Mouse (Mus musculus) megakaryocyte, embryonic 14.5 days (primary cell): ENCODE data around the gene Ltbr.

Experiments used
- FLI1 ChIP-seq: IDR thresholded peaks from 2 replicates; pipeline ENCODE4 v1.6.1; 2012; ENCODE audit warnings: low read length, inconsistent platforms, mixed read lengths
- GATA1 ChIP-seq: IDR thresholded peaks from 3 replicates; pipeline ENCODE4 v1.6.1; 2012; ENCODE audit warnings: mixed read lengths, low read length, inconsistent platforms, borderline replicate concordance

GRCm38 (mm10) chr6:125319919-125320296 lies 6.2 kb upstream of the Ltbr start:
- TF ChIP-seq FLI1 (no peak), GATA1 (no peak)
